Mouse (Mus musculus) kidney, adult 2 months (tissue): ENCODE data around the gene P3h3. TPM values are rescaled to one million over a fixed set of nuclear protein-coding genes. Genes with fewer than 3 reads are reported as not detected.
A peak's percentile ranks its signal among the peaks of the same experiment; 100 is the strongest.

Experiments
- DNase-seq: peaks from one replicate; pipeline ENCODE4 v3.0.0; 2021
- H3K27ac ChIP-seq: fragments of 200-500 bp; 2 replicates; pipeline ENCODE4 v1.5.1; 2012; ENCODE audit warnings: low read depth, low read length, control low read depth, inconsistent platforms; ENCODE audit not compliant: insufficient read depth
- H3K27me3 ChIP-seq: fragments of 200-500 bp; replicated peaks from 2 replicates; pipeline ENCODE4 v1.6.1; 2012; ENCODE audit warnings: mild to moderate bottlenecking, moderate library complexity, low read length, inconsistent platforms; ENCODE audit not compliant: control insufficient read depth, insufficient read depth
- H3K36me3 ChIP-seq: fragments of 200-500 bp; 2 replicates; pipeline ENCODE4 v1.6.1; 2012; ENCODE audit warnings: mild to moderate bottlenecking, moderate library complexity, low read length, inconsistent platforms; ENCODE audit not compliant: control insufficient read depth, insufficient read depth
- H3K4me1 ChIP-seq: fragments of 200-500 bp; 2 replicates; pipeline ENCODE4 v1.6.1; 2011; ENCODE audit warnings: low read length; ENCODE audit not compliant: control insufficient read depth, insufficient read depth
- H3K4me3 ChIP-seq: fragments of 200-500 bp; 2 replicates; pipeline ENCODE4 v1.5.1; 2011; ENCODE audit warnings: mild to moderate bottlenecking, low read depth, low read length, control low read depth; ENCODE audit not compliant: insufficient read depth
- CTCF ChIP-seq: fragments of 200-500 bp; conservative IDR thresholded peaks from 2 replicates; pipeline ENCODE4 v1.5.1; 2011; ENCODE audit warnings: low read depth, mild to moderate bottlenecking, control low read depth, low read length, moderate library complexity, mixed read lengths; ENCODE audit not compliant: insufficient read depth, insufficient read length
- POLR2A ChIP-seq: fragments of 200-500 bp; IDR thresholded peaks from one replicate; pipeline ENCODE4 v1.6.1; 2011; ENCODE audit warnings: low read depth, low read length, control low read depth
- WGBS: fragments of 180-500 bp; shearing (Covaris S2); methylation state at CpG from one replicate; pipeline ENCODE4 v1.1.7; 2018; 5-methylcytosine and 5-hydroxymethylcytosine counted together
- polyA plus RNA-seq: library from polyadenylated mRNA; depleted of rRNA; stranded (reverse); fragments of >200 nt; gene quantifications from 2 replicates; pipeline ENCODE4 v1.2.3, GENCODE M21; 2012; rRNA removed

The P3h3 gene
- 15.8 and 19.1 TPM in 2 replicates for polyA plus RNA-seq

GRCm38 (mm10) chr6:124856916-124857839 lies at the start of gene P3h3:
P3h3 (minus strand) TSS chr6:124857752.
- TF ChIP-seq CTCF (peak; percentile 55), POLR2A (no peak)
- peak; percentile 79 for DNase-seq
- no peaks in the 10 kb centered on the region for H3K36me3 ChIP-seq
- peak within 1 kb of the TSS; percentile 65 for H3K4me3 ChIP-seq
- under 1% methylated on average over 86 of the region's 86 CpGs for WGBS
- no peaks in the 10 kb centered on the region for H3K27me3 ChIP-seq
- H3K27ac ChIP-seq = no peak within 1 kb of the TSS
- H3K4me1 ChIP-seq = no peaks in the 10 kb centered on the region

DNA sequence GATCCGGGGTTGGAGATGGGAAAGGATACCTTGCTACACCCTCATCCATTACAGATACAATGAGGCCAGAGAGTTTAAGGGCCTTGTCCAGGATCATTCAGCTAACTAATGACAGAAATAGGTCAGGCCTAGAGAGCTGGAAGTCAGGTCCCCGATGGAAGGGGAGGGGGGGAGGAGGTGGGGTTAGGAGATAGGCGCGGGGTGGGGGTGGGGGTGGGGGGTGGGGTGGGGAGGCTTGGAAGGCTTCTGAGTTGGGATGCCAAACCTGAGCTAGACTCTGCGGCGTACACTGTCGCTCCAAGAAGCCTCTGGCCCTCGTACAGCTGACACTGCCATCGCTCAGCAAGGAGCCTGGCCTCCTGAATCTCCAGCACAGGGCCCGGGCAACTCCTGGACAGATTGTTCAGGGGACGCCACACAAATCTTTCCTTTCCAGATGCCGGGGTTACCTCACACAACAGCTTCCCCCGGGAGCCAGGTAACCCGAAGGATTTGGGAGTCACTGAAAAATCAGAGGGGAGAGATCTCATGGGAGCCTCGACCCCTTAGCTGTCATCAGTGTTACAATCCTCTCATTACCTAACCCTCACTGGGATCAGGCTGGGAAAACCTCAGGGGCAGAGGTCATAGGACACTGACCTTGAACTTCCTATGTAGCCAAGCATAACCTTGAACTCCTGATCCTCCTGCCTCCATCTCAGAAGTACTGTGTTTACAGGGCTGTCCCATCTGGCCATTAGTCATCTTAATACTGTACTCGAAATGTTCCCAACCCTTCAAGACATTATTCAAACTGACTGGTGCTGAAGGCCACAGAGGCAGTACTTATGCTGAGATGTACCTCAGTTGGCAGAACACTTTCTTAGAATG lies 47.7 kb upstream of the P3h3 start:
- DNase-seq = no peak
- no peak for TF ChIP-seq POLR2A
- no peak for TF ChIP-seq CTCF
- no peaks in the 10 kb centered on the region for H3K36me3 ChIP-seq
- WGBS = 53% methylated on average over 16 of the region's 16 CpGs
- peak overlapping the region; percentile 95 for H3K27ac ChIP-seq
- peaks cover 7% of the 10 kb centered on the region; the same call in 1 of the 2 replicates for H3K4me1 ChIP-seq
- no peak overlapping the region; the same call in 1 of the 2 replicates for H3K4me3 ChIP-seq
- no peaks in the 10 kb centered on the region for H3K27me3 ChIP-seq

DNA sequence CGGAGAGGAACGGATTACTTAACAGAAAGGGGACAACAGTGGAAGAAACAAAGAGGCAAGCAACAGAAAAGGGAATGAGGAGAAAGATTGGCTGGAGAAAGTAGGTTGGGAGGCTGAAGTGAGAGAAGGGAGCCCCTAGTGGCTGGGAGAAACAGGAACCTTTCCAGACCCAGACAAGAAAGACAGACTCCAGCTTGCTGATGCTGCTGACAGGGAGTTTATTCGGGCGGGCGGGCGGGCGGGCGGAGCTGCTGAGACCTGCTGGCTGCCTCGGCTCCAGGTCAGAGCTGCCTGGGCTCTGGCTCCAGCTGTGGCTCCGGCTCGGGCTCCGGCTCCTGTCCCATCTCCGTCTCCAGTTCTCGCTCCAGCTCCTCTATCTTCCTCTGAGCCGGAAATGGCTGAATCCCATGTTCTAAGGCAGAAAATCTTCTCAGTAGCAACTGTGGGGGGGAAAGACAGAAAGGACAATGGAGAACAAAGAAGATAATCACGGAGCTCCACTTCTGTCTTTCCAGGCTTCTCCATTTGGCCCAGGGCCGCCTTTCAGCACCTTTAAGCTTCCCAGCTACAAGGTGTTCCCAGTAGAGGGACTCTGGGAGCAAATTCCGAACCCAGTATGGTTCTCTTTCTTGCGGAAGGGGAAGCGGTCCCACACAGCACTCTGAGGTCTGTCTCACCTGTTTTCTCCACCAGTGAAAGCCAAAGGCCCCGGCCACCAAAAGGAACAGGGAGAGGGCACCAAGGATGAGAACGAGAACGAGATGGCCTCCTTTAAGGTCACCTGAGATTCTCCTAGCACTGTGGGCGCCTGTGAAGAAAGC lies 46.8 kb upstream of the P3h3 start:
- Histone ChIP-seq H3K27me3 (no peaks in the 10 kb centered on the region), H3K4me1 (peaks cover 7% of the 10 kb centered on the region; the same call in 1 of the 2 replicates), H3K36me3 (no peaks in the 10 kb centered on the region), H3K4me3 (peak overlapping the region; percentile 36), H3K27ac (peak overlapping the region; percentile 95)
- TF ChIP-seq CTCF = peak; percentile 70
- TF ChIP-seq POLR2A = no peak
- 10% methylated on average over 24 of the region's 24 CpGs for WGBS
- DNase-seq = peak; percentile 94

- peak overlapping the region; percentile 89 for H3K27ac ChIP-seq
- TF ChIP-seq POLR2A (peak; percentile 14), CTCF (peak; percentile 98)
- peaks cover 7% of the 10 kb centered on the region; the same call in 1 of the 2 replicates for H3K4me1 ChIP-seq
- WGBS = under 1% methylated on average over 23 of the region's 23 CpGs
- no peaks in the 10 kb centered on the region for H3K27me3 ChIP-seq
- H3K36me3 ChIP-seq = no peaks in the 10 kb centered on the region
- DNase-seq = peak; percentile 97
- H3K4me3 ChIP-seq = peak overlapping the region; percentile 36
Observed at GRCm38 (mm10) chr6:124903580-124904151, 46.1 kb upstream of the P3h3 start.

DNA sequence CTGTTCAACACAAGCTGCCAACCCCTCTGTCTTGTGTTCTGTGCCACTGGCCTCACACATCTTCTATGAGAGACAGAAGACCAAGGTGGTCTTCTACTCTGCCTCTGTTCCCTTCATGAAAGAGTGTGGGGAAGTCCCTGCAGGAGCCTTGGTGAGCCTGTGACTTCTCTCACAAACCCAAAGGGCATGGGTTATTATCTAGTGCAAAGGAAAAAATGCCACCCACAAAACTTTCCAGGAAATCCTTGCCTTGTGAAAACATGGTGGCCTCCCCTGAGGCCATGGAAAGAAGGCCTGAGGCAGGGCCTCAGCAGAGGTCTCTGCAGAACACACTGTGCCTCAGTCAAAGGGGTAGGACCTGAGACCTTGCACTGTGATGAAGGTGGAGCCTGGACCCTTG lies 44.3 kb upstream of the P3h3 start:
- H3K27ac ChIP-seq = no peak overlapping the region
- H3K27me3 ChIP-seq = no peaks in the 10 kb centered on the region
- H3K4me3 ChIP-seq = no peak overlapping the region
- H3K36me3 ChIP-seq = no peaks in the 10 kb centered on the region
- DNase-seq = no peak
- H3K4me1 ChIP-seq = peaks cover 7% of the 10 kb centered on the region; the same call in 1 of the 2 replicates
- TF ChIP-seq POLR2A (no peak), CTCF (no peak)
